Mouse (Mus musculus): ENCODE data around the gene Rnf135. TPM values are rescaled to one million over a fixed set of nuclear protein-coding genes. Genes with fewer than 3 reads are reported as not detected.

The Rnf135 gene
- polyA plus RNA-seq, 1 experiment from 2014 or later: 3.6 TPM

- ATAC-seq: no peak
- Histone ChIP-seq H3K4me2 (ENCODE audit: low read length) (no peak overlapping the region), H3K4me1 (ENCODE audit: control insufficient read depth, insufficient read depth, low read length) (no peaks in the 10 kb centered on the region), H3K9me3 (replicated peaks; ENCODE audit: control insufficient read depth, low read length, poor library complexity, severe bottlenecking) (no peaks in the 10 kb centered on the region), H3K27ac (ENCODE audit: low read length) (no peak overlapping the region), H3K36me3 (ENCODE audit: control insufficient read depth, insufficient read depth, low read length) (peaks cover 13% of the 10 kb centered on the region), H3K9ac (ENCODE audit: low read depth, low read length) (no peak overlapping the region), H3K27me3 (ENCODE audit: control insufficient read depth, insufficient read depth, low read depth, low read length) (no peaks in the 10 kb centered on the region), H3K4me3 (ENCODE audit: low read depth, low read length) (no peak overlapping the region)
- WGBS: 94% methylated on average over 3 of the region's 3 CpGs
Observed at GRCm38 (mm10) chr11:80237278-80237677, 53.6 kb downstream of the Rnf135 start.

- H3K27ac ChIP-seq (ENCODE audit: low read length): no peak overlapping the region
- no peaks in the 10 kb centered on the region for H3K9me3 ChIP-seq (replicated peaks; ENCODE audit: control insufficient read depth, low read length, poor library complexity, severe bottlenecking)
- H3K36me3 ChIP-seq (ENCODE audit: control insufficient read depth, insufficient read depth, low read length): peaks cover 22% of the 10 kb centered on the region
- H3K4me3 ChIP-seq (ENCODE audit: low read depth, low read length): no peak overlapping the region
- H3K4me1 ChIP-seq (ENCODE audit: control insufficient read depth, insufficient read depth, low read length): no peaks in the 10 kb centered on the region
- no peak overlapping the region for H3K9ac ChIP-seq (ENCODE audit: low read depth, low read length)
- no peak overlapping the region for H3K4me2 ChIP-seq (ENCODE audit: low read length)
- ATAC-seq: no peak
- no peaks in the 10 kb centered on the region for H3K27me3 ChIP-seq (ENCODE audit: control insufficient read depth, insufficient read depth, low read depth, low read length)
- 88% methylated on average over 4 of the region's 4 CpGs for WGBS
Observed at GRCm38 (mm10) chr11:80238306-80238705, 54.7 kb downstream of the Rnf135 start.

- no peak overlapping the region for H3K4me3 ChIP-seq (ENCODE audit: low read depth, low read length)
- H3K4me1 ChIP-seq (ENCODE audit: control insufficient read depth, insufficient read depth, low read length): no peaks in the 10 kb centered on the region
- no peak for ATAC-seq
- H3K4me2 ChIP-seq (ENCODE audit: low read length): no peak overlapping the region
- H3K27me3 ChIP-seq (ENCODE audit: control insufficient read depth, insufficient read depth, low read depth, low read length): no peaks in the 10 kb centered on the region
- H3K27ac ChIP-seq (ENCODE audit: low read length): no peak overlapping the region
- no peak overlapping the region for H3K9ac ChIP-seq (ENCODE audit: low read depth, low read length)
- no peaks in the 10 kb centered on the region for H3K9me3 ChIP-seq (replicated peaks; ENCODE audit: control insufficient read depth, low read length, poor library complexity, severe bottlenecking)
- H3K36me3 ChIP-seq (ENCODE audit: control insufficient read depth, insufficient read depth, low read length): peaks cover 26% of the 10 kb centered on the region
Observed at GRCm38 (mm10) chr11:80247026-80247425, 63.4 kb downstream of the Rnf135 start.

- Histone ChIP-seq H3K4me3 (ENCODE audit: low read depth, low read length) (no peak overlapping the region), H3K9me3 (replicated peaks; ENCODE audit: control insufficient read depth, low read length, poor library complexity, severe bottlenecking) (no peaks in the 10 kb centered on the region), H3K4me2 (ENCODE audit: low read length) (no peak overlapping the region), H3K9ac (ENCODE audit: low read depth, low read length) (no peak overlapping the region), H3K4me1 (ENCODE audit: control insufficient read depth, insufficient read depth, low read length) (no peaks in the 10 kb centered on the region), H3K27ac (ENCODE audit: low read length) (no peak overlapping the region), H3K36me3 (ENCODE audit: control insufficient read depth, insufficient read depth, low read length) (peaks cover 14% of the 10 kb centered on the region), H3K27me3 (ENCODE audit: control insufficient read depth, insufficient read depth, low read depth, low read length) (no peaks in the 10 kb centered on the region)
- ATAC-seq: no peak
- WGBS: 96% methylated on average over 3 of the region's 3 CpGs
Observed at GRCm38 (mm10) chr11:80248531-80248930, 64.9 kb downstream of the Rnf135 start.

Other genes with a start within 250 kb of the Rnf135 start
- 39.2 and 46.0 TPM in 2 replicates for gene Utp6, start 221.5 kb upstream of the Rnf135 start, polyA plus RNA-seq (2015; fragmentation: Nextera tagmentation; extraction: Ambion mirVana)
- 11.7 and 13.2 TPM in 2 replicates for gene Suz12, start 190.7 kb upstream of the Rnf135 start, polyA plus RNA-seq (2015; fragmentation: Nextera tagmentation; extraction: Ambion mirVana)
- 10.4 and 12.7 TPM in 2 replicates for gene Crlf3, start 102.9 kb upstream of the Rnf135 start, polyA plus RNA-seq (2015; fragmentation: Nextera tagmentation; extraction: Ambion mirVana)
- gene Atad5, start 94.5 kb upstream of the Rnf135 start, polyA plus RNA-seq (2015; fragmentation: Nextera tagmentation; extraction: Ambion mirVana): 4.3 and 5.1 TPM in 2 replicates
- 22.2 and 22.4 TPM in 2 replicates for gene Tefm, start 41.7 kb upstream of the Rnf135 start, polyA plus RNA-seq (2015; fragmentation: Nextera tagmentation; extraction: Ambion mirVana)
- gene Adap2, start 29.7 kb upstream of the Rnf135 start, polyA plus RNA-seq (2015; fragmentation: Nextera tagmentation; extraction: Ambion mirVana): 3.4 and 4.2 TPM in 2 replicates
- gene Rhot1, start 25.2 kb downstream of the Rnf135 start, polyA plus RNA-seq (2015; fragmentation: Nextera tagmentation; extraction: Ambion mirVana): 70.1 and 77.6 TPM in 2 replicates
- 4.7 and 5.1 TPM in 2 replicates for gene Rhbdl3, start 117.1 kb downstream of the Rnf135 start, polyA plus RNA-seq (2015; fragmentation: Nextera tagmentation; extraction: Ambion mirVana)
- 38.1 and 39.4 TPM in 2 replicates for gene 5730455P16Rik, start 194.2 kb downstream of the Rnf135 start, polyA plus RNA-seq (2015; fragmentation: Nextera tagmentation; extraction: Ambion mirVana)
- 190 and 202 TPM in 2 replicates for gene Zfp207, start 199.4 kb downstream of the Rnf135 start, polyA plus RNA-seq (2015; fragmentation: Nextera tagmentation; extraction: Ambion mirVana)
- gene Psmd11, start 244.8 kb downstream of the Rnf135 start, polyA plus RNA-seq (2015; fragmentation: Nextera tagmentation; extraction: Ambion mirVana): 270 and 301 TPM in 2 replicates

All from midbrain, embryonic 16.5 days (tissue).